Mouse (Mus musculus) bone marrow macrophage, adult 2 months (primary cell): ENCODE results near the gene Lrsam1.

Source experiments
- CTCF ChIP-seq: IDR thresholded peaks from 2 replicates; pipeline ENCODE4 v1.5.1; 2012; ENCODE audit warnings: low read depth, mild to moderate bottlenecking, low read length, moderate library complexity
- POLR2A ChIP-seq: IDR thresholded peaks from 2 replicates; pipeline ENCODE4 v1.6.1; 2012; ENCODE audit warnings: mild to moderate bottlenecking, low read depth, low read length, borderline replicate concordance

- no peak for TF ChIP-seq POLR2A
- no peak for TF ChIP-seq CTCF
These were observed 37.7 kb downstream of the Lrsam1 start for GRCm38 (mm10) chr2:32923551-32924250.
